Mouse (Mus musculus) spleen, adult 2 months (tissue): Measurements from ENCODE around the gene Sec61a1. TPM values are rescaled to one million over a fixed set of nuclear protein-coding genes. Genes with fewer than 3 reads are reported as not detected.

Source experiments
- DNase-seq, 2 experiments: peaks; one replicate each; pipeline versions ENCODE4 v3.0.0 to v3.0.0-alpha.2; 2012 to 2021; ENCODE audit warnings: low spot score in 2 of 2, low read depth in 1 of 2
- H3K27ac ChIP-seq: fragments of 200-500 bp; 2 replicates; pipeline ENCODE4 v1.5.1; 2012; ENCODE audit warnings: low read length, inconsistent platforms; ENCODE audit not compliant: insufficient read depth
- H3K27me3 ChIP-seq: fragments of 200-500 bp; 2 replicates; pipeline ENCODE4 v1.6.1; 2012; ENCODE audit warnings: mild to moderate bottlenecking, moderate library complexity, low read length, inconsistent platforms; ENCODE audit not compliant: control insufficient read depth, insufficient read depth
- H3K36me3 ChIP-seq: fragments of 200-500 bp; 2 replicates; pipeline ENCODE4 v1.6.1; 2012; ENCODE audit warnings: mild to moderate bottlenecking, low read length, inconsistent platforms; ENCODE audit not compliant: control insufficient read depth, insufficient read depth
- H3K4me1 ChIP-seq: fragments of 200-500 bp; 2 replicates; pipeline ENCODE4 v1.6.1; 2011; ENCODE audit warnings: inconsistent platforms; ENCODE audit not compliant: control insufficient read depth, insufficient read depth, insufficient read length
- H3K4me3 ChIP-seq: fragments of 200-500 bp; 2 replicates; pipeline ENCODE4 v1.5.1; 2011; ENCODE audit warnings: mild to moderate bottlenecking, inconsistent platforms; ENCODE audit not compliant: insufficient read depth, insufficient read length; ENCODE audit errors: extremely low read depth
- CTCF ChIP-seq: fragments of 200-500 bp; IDR thresholded peaks from 2 replicates; pipeline ENCODE4 v1.5.1; 2011; ENCODE audit warnings: mild to moderate bottlenecking, inconsistent platforms; ENCODE audit not compliant: insufficient read depth, insufficient read length, insufficient replicate concordance; ENCODE audit errors: extremely low read depth
- POLR2A ChIP-seq: fragments of 200-500 bp; IDR thresholded peaks from 2 replicates; pipeline ENCODE4 v1.6.1; 2011; ENCODE audit warnings: low read depth, low read length, inconsistent platforms
- WGBS: fragments of 180-500 bp; shearing (Covaris S2); methylation state at CpG from one replicate; pipeline ENCODE4 v1.1.7; 2018; 5-methylcytosine and 5-hydroxymethylcytosine counted together
- polyA plus RNA-seq: library from polyadenylated mRNA; depleted of rRNA; stranded (reverse); fragments of >200 nt; gene quantifications from 2 replicates; pipeline ENCODE4 v1.2.3, GENCODE M21; 2012; rRNA removed

Gene Sec61a1
- polyA plus RNA-seq, 1 experiment = 147 TPM

DNA sequence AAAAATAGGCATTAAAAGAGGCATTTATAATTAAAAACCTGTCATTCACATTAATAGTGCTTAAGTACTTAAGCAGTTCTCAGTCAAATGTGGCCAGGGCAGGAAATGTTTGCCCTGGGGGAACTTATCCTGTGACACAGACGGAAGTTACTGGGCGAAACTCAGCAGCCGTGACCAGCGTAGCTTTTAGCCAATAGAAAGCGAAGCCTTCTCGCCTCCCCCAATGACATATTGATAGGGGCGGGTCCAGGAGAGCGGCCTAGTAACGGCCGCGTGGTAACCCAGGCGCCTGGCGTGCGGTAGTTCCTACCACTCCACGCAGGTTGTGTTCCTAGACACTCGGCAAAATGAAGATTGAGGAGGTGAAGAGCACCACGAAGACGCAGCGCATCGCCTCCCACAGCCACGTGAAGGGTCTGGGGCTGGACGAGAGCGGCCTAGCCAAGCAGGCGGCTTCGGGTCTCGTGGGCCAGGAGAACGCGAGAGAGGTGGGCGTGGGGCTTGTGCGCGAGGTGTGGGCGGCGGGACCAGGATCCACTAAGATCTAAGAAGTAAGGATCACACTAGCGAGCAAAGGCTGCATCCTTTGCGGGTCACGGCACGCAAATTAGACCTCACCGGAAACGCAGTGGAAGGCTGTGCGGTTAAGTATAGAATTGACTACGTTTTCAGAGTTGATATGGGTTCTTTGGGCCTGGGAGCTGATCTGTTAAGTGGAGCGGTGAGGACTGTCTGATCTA is 53.4 kb downstream of the Sec61a1 start, which contains the start of gene Ruvbl1:
Ruvbl1 (plus strand) TSS at position 229 of the 740 bp plus-strand sequence.
- TF ChIP-seq POLR2A (no peak), CTCF (no peak)
- Histone ChIP-seq H3K36me3 (peaks cover 10% of the 10 kb centered on the region), H3K27ac (peak within 1 kb of the TSS; percentile 13; the same call in 1 of the 2 replicates), H3K4me1 (no peaks in the 10 kb centered on the region), H3K4me3 (peak within 1 kb of the TSS; percentile 86), H3K27me3 (no peaks in the 10 kb centered on the region)
- DNase-seq = peak; percentile 88 to 94
- WGBS = 1% methylated on average over 42 of the region's 42 CpGs

DNA sequence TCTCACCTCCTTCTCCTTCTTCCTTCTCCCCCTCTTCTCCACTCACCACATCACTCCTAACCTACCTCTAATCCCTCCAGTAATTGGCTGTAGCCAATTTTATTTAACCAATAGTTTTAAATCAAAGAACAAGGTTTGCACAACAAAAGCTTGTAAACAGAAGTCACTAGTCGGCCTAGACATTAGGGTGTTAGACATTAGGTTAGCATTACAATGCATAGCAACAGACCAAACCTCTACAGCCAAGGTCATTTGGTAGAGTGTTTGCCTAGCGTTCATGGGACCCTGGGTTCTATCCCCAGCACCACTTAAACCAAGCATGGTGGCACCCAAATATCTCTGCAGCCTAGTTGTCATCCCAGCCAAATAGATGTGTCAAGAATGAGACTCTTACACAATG is 64.2 kb downstream of the Sec61a1 start:
- Histone ChIP-seq H3K27ac (no peak overlapping the region), H3K4me3 (no peak overlapping the region), H3K36me3 (no peaks in the 10 kb centered on the region), H3K27me3 (no peaks in the 10 kb centered on the region), H3K4me1 (no peaks in the 10 kb centered on the region)
- TF ChIP-seq POLR2A = no peak
- no peak for TF ChIP-seq CTCF
- WGBS = 80% methylated on average over 2 of the region's 2 CpGs
- no peak for DNase-seq

Other genes starting within 250 kb of the Sec61a1 start
- gene Eefsec, start 72.4 kb downstream of the Sec61a1 start, polyA plus RNA-seq = 18.1 and 23.6 TPM in 2 replicates
- gene Ruvbl1, start 53.5 kb downstream of the Sec61a1 start, polyA plus RNA-seq = 19.3 and 25.1 TPM in 2 replicates
- 0.07 and 0.19 TPM in 2 replicates for gene Kbtbd12, start 119.0 kb upstream of the Sec61a1 start, polyA plus RNA-seq
- 43.1 and 44.9 TPM in 2 replicates for gene Mgll, start 205.5 kb upstream of the Sec61a1 start, polyA plus RNA-seq